In genomic region chr7:75021966-75022365, GRCm38 (mm10) we compare ENCODE assay signal across 28 mouse cellular contexts.
DNase-seq lines count a peak whose midpoint lies in the region; ATAC-seq and TF ChIP-seq lines count a peak whose summit lies in the region.
"Had no signal": no experiment of that assay in that cellular context is flagged by ENCODE, and none has a peak within 500 bp of the region (broad histone marks: within the 10 kb centered on the region; RNA-seq: fewer than 3 reads in every experiment).

No protein-coding gene starts in this region.

- no peaks in the 10 kb centered on the region for H3K9me3 ChIP-seq in lung, embryonic 14.5 days (ENCODE audit: low read depth, low read length)
- H3K9me3 ChIP-seq: embryonic facial prominence, embryonic 12.5 days; heart, embryonic 13.5 days; intestine, embryonic 15.5 days; liver, embryonic 12.5 days; midbrain, embryonic 10.5 days; neural tube, embryonic 12.5 days had no signal

- H3K9ac ChIP-seq in lung, embryonic 14.5 days, result no peak overlapping the region
- H3K9ac ChIP-seq: embryonic facial prominence, embryonic 12.5 days; heart, embryonic 13.5 days; intestine, embryonic 15.5 days; liver, embryonic 12.5 days; liver, postnatal 0 days; neural tube, embryonic 12.5 days had no signal

- H3K27me3 ChIP-seq in lung, embryonic 14.5 days (ENCODE audit: insufficient read depth, low read length), result no peaks in the 10 kb centered on the region
- H3K27me3 ChIP-seq: embryonic facial prominence, embryonic 12.5 days; heart, embryonic 13.5 days; intestine, embryonic 15.5 days; liver, embryonic 12.5 days; neural tube, embryonic 12.5 days had no signal

- no peak overlapping the region for H3K27ac ChIP-seq in lung, embryonic 14.5 days (ENCODE audit: low read depth)
- H3K27ac ChIP-seq: embryonic facial prominence, embryonic 12.5 days; heart, adult 2 months; heart, embryonic 13.5 days; intestine, embryonic 15.5 days; left cerebral cortex, adult 2 months; liver, embryonic 12.5 days; midbrain, embryonic 10.5 days; neural tube, embryonic 12.5 days had no signal

- no peak for ATAC-seq in lung, embryonic 14.5 days (ENCODE audit: insufficient read depth)
- no peak for ATAC-seq in activated CD4-positive, CD25-positive, alpha-beta regulatory T cell, adult 4 months
- ATAC-seq: forebrain, embryonic 14.5 days; hindbrain, embryonic 16.5 days; intestine, embryonic 15.5 days; liver, embryonic 12.5 days; liver, postnatal 0 days; lung, postnatal 0 days had no signal

- WGBS in lung, embryonic 14.5 days, result 50% methylated on average over 6 of the region's 6 CpGs

- no peaks in the 10 kb centered on the region for H3K4me1 ChIP-seq in lung, embryonic 14.5 days (ENCODE audit: insufficient read depth)
- H3K4me1 ChIP-seq: embryonic facial prominence, embryonic 12.5 days; heart, embryonic 13.5 days; intestine, embryonic 15.5 days; liver, embryonic 12.5 days; neural tube, embryonic 12.5 days had no signal

- no peak for TF ChIP-seq CTCF in lung, embryonic 14.5 days (IDR thresholded peaks at IDR 0.05; ENCODE audit: low read depth)

- H3K36me3 ChIP-seq in lung, embryonic 14.5 days (ENCODE audit: insufficient read depth), result no peaks in the 10 kb centered on the region
- H3K36me3 ChIP-seq: embryonic facial prominence, embryonic 12.5 days; heart, embryonic 13.5 days; intestine, embryonic 15.5 days; liver, embryonic 12.5 days; midbrain, embryonic 10.5 days; neural tube, embryonic 12.5 days had no signal

- DNase-seq in lung, embryonic 14.5 days, result peak; percentile 31
- no peak for DNase-seq in lung, postnatal 25 days (ENCODE audit: low spot score)
- peak; percentile 54 for DNase-seq in embryo, embryonic 10.5 days (ENCODE audit: low spot score)
- DNase-seq in forelimb bud, embryonic 11.5 days (ENCODE audit: low read depth, low spot score), result peak; percentile 26
- DNase-seq in layer of hippocampus, adult 8-10 months (ENCODE audit: low spot score in 2 of 2), result no peak
- DNase-seq in lung, postnatal 10 days, result no peak
- DNase-seq: adrenal gland, postnatal 10 days; cerebellum, adult 8-10 months; cerebellum, postnatal 36 days; gastrocnemius, postnatal 36 days; heart, adult 2 months; heart, postnatal 10 days; kidney, adult 9 months; kidney, postnatal 14 days; liver, postnatal 0 days; right cerebral cortex, postnatal 14 days had no signal

- H3K4me2 ChIP-seq in lung, embryonic 14.5 days, result no peak overlapping the region
- H3K4me2 ChIP-seq: embryonic facial prominence, embryonic 12.5 days; heart, embryonic 13.5 days; intestine, embryonic 15.5 days; liver, embryonic 12.5 days; neural tube, embryonic 12.5 days had no signal

- no peak overlapping the region for H3K4me3 ChIP-seq in lung, embryonic 14.5 days (ENCODE audit: low read depth, low read length)
- H3K4me3 ChIP-seq: embryonic facial prominence, embryonic 12.5 days; heart, adult 2 months; heart, embryonic 13.5 days; intestine, embryonic 15.5 days; left cerebral cortex, adult 2 months; liver, embryonic 12.5 days; midbrain, embryonic 10.5 days; myocyte; neural tube, embryonic 12.5 days had no signal

Comparison
In these comparisons a context has a peak if more than half of its experiments do, and no peak if none do; other contexts are left out.
1. DNase-seq: peak in lung, embryonic 14.5 days (single experiment), embryo, embryonic 10.5 days (single experiment) and forelimb bud, embryonic 11.5 days (single experiment); none in lung, postnatal 25 days (single experiment), layer of hippocampus, adult 8-10 months (0 of 2) and lung, postnatal 10 days (single experiment).